Mouse (Mus musculus): ENCODE measurements around the gene Arl5c.

Arl5c gene

GRCm38 (mm10) chr11:97994539-97995100 is 1.4 kb downstream of the Arl5c start:
- DNase-seq (ENCODE audit: low spot score): peak; percentile 87

GRCm38 (mm10) chr11:97988530-97989096 is 7.4 kb downstream of the Arl5c start:
- peak; percentile 93 for DNase-seq (ENCODE audit: low spot score)

- peak; percentile 95 for DNase-seq (ENCODE audit: low spot score)
Observed at GRCm38 (mm10) chr11:97987551-97988526, 8.1 kb downstream of the Arl5c start.

- DNase-seq (ENCODE audit: low spot score): no peak
Observed at GRCm38 (mm10) chr11:97986738-97987465, 9.1 kb downstream of the Arl5c start.

GRCm38 (mm10) chr11:97985727-97986677 is 10.0 kb downstream of the Arl5c start, which contains the start of gene Plxdc1:
Plxdc1 (minus strand) TSS chr11:97986444.
- no peak for DNase-seq (ENCODE audit: low spot score)

- no peak for DNase-seq (ENCODE audit: low spot score)
Observed at GRCm38 (mm10) chr11:97983983-97984382, 12.0 kb downstream of the Arl5c start.

- DNase-seq (ENCODE audit: low spot score): no peak
Observed at GRCm38 (mm10) chr11:97983506-97983905, 12.5 kb downstream of the Arl5c start.

GRCm38 (mm10) chr11:97982721-97983120 is 13.3 kb downstream of the Arl5c start:
- no peak for DNase-seq (ENCODE audit: low spot score)

- DNase-seq (ENCODE audit: low spot score): no peak
Observed at GRCm38 (mm10) chr11:97980531-97980966, 15.4 kb downstream of the Arl5c start.

GRCm38 (mm10) chr11:97979824-97980495 is 16.0 kb downstream of the Arl5c start:
- no peak for DNase-seq (ENCODE audit: low spot score)

- no peak for DNase-seq (ENCODE audit: low spot score)
Observed at GRCm38 (mm10) chr11:97978392-97978791, 17.6 kb downstream of the Arl5c start.

- no peak for DNase-seq (ENCODE audit: low spot score)
Observed at GRCm38 (mm10) chr11:97977797-97978196, 18.2 kb downstream of the Arl5c start.

GRCm38 (mm10) chr11:97974746-97975145 is 21.2 kb downstream of the Arl5c start:
- no peak for DNase-seq (ENCODE audit: low spot score)

- no peak for DNase-seq (ENCODE audit: low spot score)
Observed at GRCm38 (mm10) chr11:97974141-97974540, 21.8 kb downstream of the Arl5c start.

- DNase-seq (ENCODE audit: low spot score): no peak
Observed at GRCm38 (mm10) chr11:97972434-97972833, 23.5 kb downstream of the Arl5c start.

- peak; percentile 50 for DNase-seq (ENCODE audit: low spot score)
Observed at GRCm38 (mm10) chr11:97971232-97971631, 24.7 kb downstream of the Arl5c start.

- no peak for DNase-seq (ENCODE audit: low spot score)
Observed at GRCm38 (mm10) chr11:97970771-97971170, 25.2 kb downstream of the Arl5c start.

GRCm38 (mm10) chr11:97968385-97968784 is 27.6 kb downstream of the Arl5c start:
- no peak for DNase-seq (ENCODE audit: low spot score)

GRCm38 (mm10) chr11:97967114-97967513 is 28.9 kb downstream of the Arl5c start:
- no peak for DNase-seq (ENCODE audit: low spot score)

GRCm38 (mm10) chr11:97960907-97961306 is 35.1 kb downstream of the Arl5c start:
- DNase-seq (ENCODE audit: low spot score): no peak

Data from lung, postnatal 25 days (tissue).